Mouse (Mus musculus) gastrocnemius, adult 2 months (tissue): ENCODE data around the gene Nab1. TPM values are rescaled to one million over a fixed set of nuclear protein-coding genes. Genes with fewer than 3 reads are reported as not detected.

Source experiments
- DNase-seq: peaks from one replicate; pipeline ENCODE4 v3.0.0; 2022
- H3K27ac ChIP-seq: fragments of 200-600 bp; 2 replicates; pipeline ENCODE4 v1.8.1; 2022; ENCODE audit warnings: mild to moderate bottlenecking
- H3K4me3 ChIP-seq: fragments of 200-600 bp; 2 replicates; pipeline ENCODE4 v1.8.1; 2022; ENCODE audit warnings: mild to moderate bottlenecking, moderate library complexity
- CTCF ChIP-seq: fragments of 200-600 bp; IDR thresholded peaks from 2 replicates; pipeline ENCODE4 v1.8.1; 2022; ENCODE audit warnings: antibody characterized with exemption, mild to moderate bottlenecking, moderate library complexity
- intact Hi-C: fragments of 180-260 bp; cut with DNase I; formaldehyde crosslinking; loops from one replicate; pipeline ENCODE4 v1.15.1; 2025
- total RNA-seq, 2 experiments: library from RNA; stranded (reverse); gene quantifications; 2 replicates each; pipeline ENCODE4 v1.2.3; 2021

Nab1 gene
- total RNA-seq, 2 experiments from 2014 or later: 9.4 to 11.3 TPM

DNA sequence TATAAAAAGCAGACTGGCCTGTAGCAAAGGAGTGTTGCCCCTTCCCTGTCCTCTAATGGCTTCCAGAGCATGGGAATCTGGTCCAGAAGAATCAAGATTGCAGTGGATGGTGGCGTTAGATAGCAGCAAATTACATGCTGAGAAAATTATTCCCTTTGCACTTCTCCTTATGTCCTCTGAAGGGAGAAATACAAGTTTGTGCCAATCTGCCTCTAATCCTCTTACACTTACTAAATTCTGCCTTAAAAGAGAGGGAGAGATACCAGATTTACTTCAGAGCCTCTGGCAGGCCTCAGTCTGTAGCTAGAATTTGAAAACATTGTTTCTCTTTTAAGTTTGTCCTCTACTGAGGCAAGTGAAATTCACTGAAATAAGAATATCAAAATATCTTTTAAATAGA lies 5.7 kb upstream of the Nab1 start:
- Histone ChIP-seq H3K27ac (no peak overlapping the region), H3K4me3 (no peak overlapping the region)
- intact Hi-C loops: no loop called here
- TF ChIP-seq CTCF: no peak
- DNase-seq: no peak

DNA sequence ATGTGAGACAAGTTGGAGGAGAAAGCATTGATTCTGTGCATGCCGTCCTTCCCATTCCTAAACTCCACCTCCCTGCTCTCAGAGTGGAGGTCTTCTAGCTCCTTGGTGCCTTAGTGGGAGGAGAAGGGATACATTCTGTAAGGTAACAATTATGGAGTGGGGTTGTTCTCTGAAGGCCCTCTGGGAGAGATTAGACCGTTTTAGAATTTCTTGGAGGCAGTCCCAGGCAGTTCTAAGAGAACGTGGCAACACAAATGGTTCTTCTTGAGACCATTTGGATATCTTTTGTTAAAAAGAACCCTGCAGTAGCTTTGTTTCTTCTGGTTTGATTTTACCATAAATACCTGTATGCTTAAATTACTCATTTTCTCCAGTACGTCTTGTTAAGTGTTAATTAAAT lies 1.8 kb upstream of the Nab1 start:
- no peak overlapping the region for H3K4me3 ChIP-seq
- intact Hi-C loops: no loop called here
- H3K27ac ChIP-seq: peak overlapping the region; percentile 39
- TF ChIP-seq CTCF: no peak
- DNase-seq: no peak

DNA sequence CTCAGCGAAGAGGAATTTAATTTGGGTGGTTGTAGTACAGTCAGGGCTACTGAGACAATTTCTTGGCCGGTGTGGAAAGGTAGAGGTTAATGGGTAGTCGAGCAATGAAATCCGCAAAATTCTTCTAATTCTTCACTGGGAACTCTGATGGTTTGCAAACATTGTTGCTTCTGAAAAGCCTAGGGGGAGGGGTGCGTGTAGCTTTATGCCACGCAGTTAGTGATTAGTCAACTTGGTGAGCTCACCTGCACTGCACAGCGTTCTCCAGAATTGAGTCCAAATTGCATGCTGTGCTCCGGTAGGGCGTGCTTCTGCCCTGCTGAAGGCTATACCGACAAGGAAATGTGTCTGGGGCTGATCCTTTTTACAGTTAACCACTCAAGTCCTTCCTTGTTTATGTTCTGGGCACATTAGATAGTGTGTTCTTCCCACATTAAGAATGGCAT lies 1.2 kb upstream of the Nab1 start:
- peak overlapping the region; percentile 39 for H3K27ac ChIP-seq
- intact Hi-C loops: no loop called here
- H3K4me3 ChIP-seq: no peak overlapping the region
- TF ChIP-seq CTCF: no peak
- no peak for DNase-seq

DNA sequence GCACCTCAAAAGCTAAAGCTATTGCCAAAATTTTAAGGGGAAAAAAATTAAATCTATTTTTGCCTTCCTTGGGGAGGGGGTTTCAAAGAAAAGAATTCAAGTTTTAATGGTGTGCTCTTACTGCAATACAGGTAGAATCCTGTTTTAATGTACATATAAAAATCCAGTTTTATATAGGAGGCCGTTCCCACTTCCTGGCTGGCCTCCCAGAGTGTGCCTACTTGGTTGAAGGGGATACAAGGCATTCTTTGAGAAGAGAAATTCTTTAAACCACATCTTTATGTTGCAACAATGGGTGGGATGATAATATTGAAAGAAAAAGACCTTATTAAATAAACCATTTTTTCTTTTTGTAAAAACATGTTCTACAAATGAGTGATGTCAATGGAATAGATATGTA lies 611 bp upstream of the Nab1 start:
- Histone ChIP-seq H3K27ac (peak overlapping the region; percentile 91), H3K4me3 (peak overlapping the region; percentile 82)
- intact Hi-C loops: no loop called here
- no peak for DNase-seq
- TF ChIP-seq CTCF: no peak

DNA sequence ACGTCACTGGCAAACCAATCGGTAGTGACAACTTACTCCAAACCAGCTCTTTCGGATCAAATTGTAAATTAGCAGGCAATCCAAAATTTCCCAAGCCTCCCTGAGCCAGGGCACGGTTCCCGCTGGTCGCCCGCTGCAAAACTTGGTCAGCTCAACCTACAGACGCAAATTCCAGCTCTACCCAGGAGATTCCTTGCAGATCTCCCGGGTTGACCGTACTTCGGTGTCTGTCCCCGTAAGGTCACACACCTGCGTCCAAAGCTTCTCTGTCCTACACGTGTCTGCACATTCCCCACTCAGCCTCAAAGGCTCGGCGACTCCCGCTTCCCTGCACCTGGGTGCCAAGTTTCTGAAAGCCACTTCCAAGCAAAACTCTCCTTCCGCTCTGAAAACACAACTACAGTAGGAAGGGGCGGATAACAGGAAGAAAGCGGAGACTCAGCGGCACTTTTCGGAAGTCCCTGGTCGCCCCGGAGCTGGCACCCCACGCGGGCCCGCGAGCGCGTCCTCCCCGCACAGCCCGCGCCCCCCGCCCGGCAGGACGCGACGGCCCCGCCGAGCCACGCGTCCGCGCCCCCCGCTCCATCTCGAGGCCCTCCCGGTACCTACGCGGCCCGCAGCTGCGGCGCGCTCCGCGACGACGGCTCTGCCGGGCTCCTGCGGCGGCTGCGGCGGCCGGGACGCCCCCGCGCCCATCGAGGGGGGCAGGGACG lies 722 bp downstream of the Nab1 start:
- intact Hi-C loops: loop anchor here (2.0 kb wide), 1 partner anchor 131 kb away; the partner anchor contains the start of gene Nemp2
- DNase-seq: peak; percentile 50
- no peak for TF ChIP-seq CTCF
- Histone ChIP-seq H3K27ac (peak overlapping the region; percentile 85), H3K4me3 (peak overlapping the region; percentile 82)

DNA sequence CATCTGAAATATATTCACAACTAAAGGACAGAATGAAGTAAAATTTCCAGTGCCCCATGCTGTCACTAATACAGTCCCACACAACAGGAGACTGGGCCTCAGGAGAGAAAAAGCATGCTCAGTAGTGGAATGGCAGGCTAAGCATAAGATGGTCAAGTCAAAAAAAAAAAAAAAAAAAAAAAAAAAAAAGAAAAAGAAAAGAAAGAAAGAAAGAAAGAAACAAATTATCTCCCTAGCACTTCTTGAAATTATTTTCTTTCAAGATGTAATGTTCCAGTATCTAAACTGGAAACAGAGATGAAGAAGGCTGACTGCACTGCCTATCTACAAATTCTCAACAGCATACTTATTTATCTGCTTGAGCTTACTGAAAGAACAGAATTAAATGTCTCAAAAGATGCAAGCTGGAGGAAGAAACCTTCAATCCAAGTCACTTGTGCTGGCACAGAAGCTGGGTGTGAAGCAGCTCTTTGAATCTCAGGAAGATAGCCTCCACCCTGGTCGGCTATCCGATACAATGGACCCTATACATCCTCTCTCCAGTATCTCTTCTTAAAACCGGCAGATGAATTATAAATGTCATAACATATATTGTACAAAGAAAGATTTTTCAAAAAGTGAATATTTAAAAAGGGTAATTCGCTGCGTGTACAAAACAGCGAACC lies 1.6 kb downstream of the Nab1 start:
- Histone ChIP-seq H3K27ac (peak overlapping the region; percentile 85), H3K4me3 (peak overlapping the region; percentile 82)
- intact Hi-C loops: loop anchor here (2.0 kb wide), 1 partner anchor 132 kb away; the partner anchor contains the start of gene Nemp2
- peak; percentile 15 for DNase-seq
- TF ChIP-seq CTCF: no peak

DNA sequence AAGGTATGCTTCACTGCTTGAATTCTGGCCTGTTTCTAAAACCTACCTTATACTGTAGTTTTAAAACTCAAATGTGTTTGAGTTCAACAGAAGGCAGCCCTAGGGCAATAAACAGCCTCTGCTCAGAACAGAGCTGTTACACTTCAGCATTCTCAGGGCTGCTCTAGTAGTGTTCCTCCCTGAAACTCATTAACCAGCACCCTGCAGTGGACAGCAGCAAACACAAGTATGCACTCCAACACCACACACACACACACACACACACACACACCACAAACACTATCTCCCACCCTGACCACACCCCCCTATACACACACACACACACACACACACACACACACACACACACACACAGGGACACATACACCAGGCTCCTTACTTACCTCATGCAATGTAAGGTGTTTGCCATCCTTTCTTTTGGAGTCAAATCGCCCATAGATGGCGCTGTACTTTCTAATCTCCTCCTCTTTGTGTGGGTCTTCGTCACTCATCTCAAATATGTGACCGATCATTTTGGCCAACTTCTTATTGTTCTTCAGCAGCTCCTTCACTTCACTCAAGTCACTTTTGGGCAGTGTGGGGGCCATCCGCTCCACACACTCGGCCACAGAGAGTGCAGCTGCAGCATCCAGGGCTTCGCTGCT lies 10.8 kb downstream of the Nab1 start:
- TF ChIP-seq CTCF: peak; percentile 25; the same call in 1 of the 2 replicates
- DNase-seq: no peak
- intact Hi-C loops: no loop called here
- Histone ChIP-seq H3K27ac (no peak overlapping the region), H3K4me3 (no peak overlapping the region)

DNA sequence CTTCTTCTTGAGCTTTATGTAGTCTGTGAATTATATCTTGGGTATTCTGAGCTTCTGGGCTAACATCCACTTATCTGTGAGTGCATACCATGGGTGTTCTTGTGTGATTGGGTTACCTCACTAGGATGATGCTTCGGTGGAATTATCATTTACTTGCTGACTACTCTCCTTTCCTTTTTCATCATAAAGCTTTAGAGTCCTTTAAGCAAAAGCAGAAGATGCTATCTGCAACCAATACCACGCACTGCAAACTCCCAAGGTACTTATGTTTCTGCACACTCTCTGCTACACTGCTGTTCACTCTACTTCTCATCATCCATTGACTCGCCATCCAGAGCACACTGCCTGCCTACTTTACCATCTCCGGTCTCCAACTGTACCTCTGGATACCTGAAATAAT lies 15.5 kb downstream of the Nab1 start:
- intact Hi-C loops: no loop called here
- H3K4me3 ChIP-seq: no peak overlapping the region
- DNase-seq: no peak
- no peak overlapping the region for H3K27ac ChIP-seq
- no peak for TF ChIP-seq CTCF

DNA sequence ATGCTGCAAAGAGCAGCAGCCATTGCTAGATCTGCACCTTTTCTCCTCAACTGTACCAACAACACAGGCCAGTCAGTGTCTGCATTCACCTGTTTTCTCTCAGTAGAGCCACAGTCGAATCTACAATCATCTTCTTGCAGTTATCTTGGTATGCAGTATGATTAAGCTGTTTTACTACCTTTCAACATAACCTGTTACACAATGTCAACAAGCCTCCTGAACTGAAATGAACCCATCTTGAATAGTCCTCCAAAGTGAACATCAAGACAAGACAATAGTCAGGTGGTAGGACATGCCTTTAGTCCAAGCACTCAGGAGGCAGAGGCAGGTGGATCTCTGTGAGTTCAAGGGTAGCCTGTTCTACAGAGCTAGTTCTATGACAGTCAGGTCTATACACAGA lies 26.2 kb downstream of the Nab1 start:
- DNase-seq: no peak
- TF ChIP-seq CTCF: no peak
- no peak overlapping the region for H3K27ac ChIP-seq
- H3K4me3 ChIP-seq: no peak overlapping the region
- intact Hi-C loops: no loop called here

DNA sequence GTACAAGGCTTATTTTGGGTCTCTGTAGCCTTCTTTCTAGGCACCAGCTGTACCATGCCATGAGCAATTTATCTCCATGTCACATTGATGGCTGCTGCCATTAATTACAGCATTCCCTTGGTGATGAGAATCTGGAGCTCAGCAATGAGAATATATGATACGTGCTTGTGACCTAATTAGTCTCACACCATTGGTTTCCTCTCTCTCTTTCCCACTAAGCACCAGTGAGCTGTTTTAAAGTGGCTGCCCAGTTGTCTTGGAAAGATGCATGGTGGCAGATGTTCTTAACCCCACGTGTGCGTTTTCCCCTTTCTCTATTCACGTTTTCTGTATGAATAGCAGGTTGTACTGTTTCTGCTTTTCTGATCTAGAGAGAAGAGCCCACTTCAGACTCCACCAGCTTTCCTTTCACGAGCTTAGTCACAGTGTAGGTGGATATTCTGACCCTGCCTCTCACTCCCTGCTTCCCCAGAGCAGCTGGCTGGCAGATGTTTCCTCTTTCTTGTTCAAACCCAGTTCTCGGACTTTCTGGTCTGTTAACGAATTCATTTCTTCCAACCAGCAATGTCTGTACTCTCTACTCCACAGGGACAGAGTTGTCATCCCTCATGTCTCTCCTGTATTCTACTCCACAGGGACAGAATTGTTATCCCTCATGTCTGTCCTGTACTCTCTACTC lies 29.5 kb downstream of the Nab1 start:
- TF ChIP-seq CTCF: no peak
- no peak overlapping the region for H3K27ac ChIP-seq
- DNase-seq: no peak
- intact Hi-C loops: no loop called here
- H3K4me3 ChIP-seq: no peak overlapping the region

DNA sequence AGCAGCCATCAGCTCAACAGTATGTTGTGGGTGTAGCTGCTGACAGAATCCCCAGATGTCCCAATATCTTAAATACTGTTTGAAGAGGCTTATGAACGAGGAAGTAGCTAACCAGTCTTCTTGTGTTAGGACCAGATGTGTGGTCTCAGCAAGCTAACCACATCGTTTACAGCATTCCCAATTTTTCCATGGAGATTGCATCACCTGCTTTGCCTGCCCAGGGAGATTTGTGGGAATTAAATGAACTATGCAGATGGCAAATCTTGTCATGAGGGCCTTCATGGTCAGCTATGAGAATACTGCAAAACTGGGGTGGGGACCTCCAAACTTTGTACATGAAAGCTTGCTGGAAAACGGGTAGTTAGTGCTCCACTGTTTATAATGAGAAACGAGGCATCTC lies 30.2 kb downstream of the Nab1 start:
- Histone ChIP-seq H3K4me3 (no peak overlapping the region), H3K27ac (no peak overlapping the region)
- intact Hi-C loops: no loop called here
- no peak for DNase-seq
- no peak for TF ChIP-seq CTCF

DNA sequence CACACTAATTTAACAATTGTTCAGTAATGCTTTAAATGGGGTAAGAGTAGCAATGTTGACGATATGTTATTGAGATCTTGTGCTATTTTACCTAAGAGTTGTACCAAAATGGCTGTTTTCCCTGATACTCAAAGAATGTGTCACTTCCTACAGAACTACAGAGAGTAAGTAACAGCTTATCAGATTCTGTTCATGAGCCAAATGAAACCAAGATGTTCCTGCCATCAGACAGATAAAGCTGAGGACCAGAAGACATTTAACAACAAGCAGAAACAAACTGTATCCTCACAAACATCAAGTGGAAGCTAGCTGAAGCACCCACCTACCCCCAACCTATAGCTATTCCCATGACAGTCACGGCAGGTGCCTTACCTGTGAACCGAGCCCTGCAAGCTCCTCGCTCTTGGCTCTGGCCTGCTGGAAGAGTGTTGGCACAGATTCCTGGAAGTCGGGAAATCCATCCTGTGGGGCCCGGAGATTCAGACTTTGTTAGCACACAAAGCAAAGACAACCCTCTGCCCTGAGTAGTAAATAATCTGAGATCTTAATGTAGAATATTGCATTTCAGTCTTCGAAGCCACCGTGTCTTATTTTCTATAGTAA lies 33.9 kb downstream of the Nab1 start:
- no peak for TF ChIP-seq CTCF
- intact Hi-C loops: no loop called here
- Histone ChIP-seq H3K4me3 (no peak overlapping the region), H3K27ac (no peak overlapping the region)
- DNase-seq: no peak

DNA sequence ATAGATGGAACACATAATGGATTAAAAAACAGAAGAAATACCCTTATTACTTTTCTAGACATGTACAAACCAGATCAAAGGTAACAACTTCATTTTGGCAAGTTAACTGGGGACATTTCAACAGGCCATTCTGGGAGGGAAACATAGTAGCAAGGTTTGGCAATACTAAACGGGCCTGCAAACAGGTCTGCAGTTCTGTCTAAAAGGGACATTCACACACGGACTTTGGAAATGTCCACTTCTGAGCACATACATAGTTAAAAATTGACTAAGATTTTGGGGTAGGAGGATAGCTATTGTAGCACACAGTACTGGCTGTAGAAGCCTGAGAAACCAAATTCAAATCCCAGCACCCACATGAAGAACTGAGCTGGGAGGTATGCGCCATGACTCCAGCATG lies 34.6 kb downstream of the Nab1 start:
- TF ChIP-seq CTCF: no peak
- Histone ChIP-seq H3K4me3 (no peak overlapping the region), H3K27ac (no peak overlapping the region)
- no peak for DNase-seq
- intact Hi-C loops: no loop called here
